Mouse (Mus musculus) kidney, embryonic 15.5 days (tissue): ENCODE measurements at regions not wholly inside any gene's neighbourhood (a gene's known extent, or its start where the extent isn't known, plus 50 kb on each side); places are given as distances from the start of the nearest gene placed in this dataset.

Experiments used
- ATAC-seq: fragments of 200-750 bp; cut with Nextera tagmentation; replicated peaks from 2 replicates; pipeline ENCODE4 v1.8.0; 2017; ENCODE audit warnings: moderate TSS enrichment; ENCODE audit not compliant: low FRiP score
- H3K27ac ChIP-seq: fragments of 300-500 bp; sonication (generic); 2 replicates; pipeline ENCODE4 v1.5.1; 2015; ENCODE audit warnings: mild to moderate bottlenecking, inconsistent platforms
- H3K27me3 ChIP-seq: fragments of 300-500 bp; sonication (generic); 2 replicates; pipeline ENCODE4 v1.6.1; 2015; ENCODE audit warnings: inconsistent platforms
- H3K36me3 ChIP-seq: fragments of 300-500 bp; sonication (generic); 2 replicates; pipeline ENCODE4 v1.6.1; 2015; ENCODE audit warnings: inconsistent platforms
- H3K4me1 ChIP-seq: fragments of 300-500 bp; sonication (generic); 2 replicates; pipeline ENCODE4 v1.6.1; 2015; ENCODE audit warnings: inconsistent platforms
- H3K4me2 ChIP-seq: fragments of 300-500 bp; sonication (generic); 2 replicates; pipeline ENCODE4 v1.6.1; 2015; ENCODE audit warnings: moderate library complexity, mild to moderate bottlenecking, inconsistent platforms
- H3K4me3 ChIP-seq: fragments of 300-500 bp; sonication (generic); replicated peaks from 2 replicates; pipeline ENCODE4 v1.5.1; 2015; ENCODE audit warnings: mild to moderate bottlenecking, inconsistent platforms
- H3K9ac ChIP-seq: fragments of 300-500 bp; sonication (generic); 2 replicates; pipeline ENCODE4 v1.6.1; 2015; ENCODE audit warnings: mild to moderate bottlenecking, inconsistent platforms
- H3K9me3 ChIP-seq: fragments of 300-500 bp; sonication (generic); replicated peaks from 2 replicates; pipeline ENCODE4 v1.6.1; 2016; ENCODE audit warnings: inconsistent platforms
- WGBS: fragments of 180-500 bp; shearing (Covaris S2); methylation state at CpG from one replicate; pipeline ENCODE4 v1.1.7; 2015; ENCODE audit warnings: mixed read lengths; 5-methylcytosine and 5-hydroxymethylcytosine counted together

GRCm38 (mm10) chr8:87268159-87268558 lies 204.2 kb downstream of the Cbln1 start:
- H3K36me3 ChIP-seq, result no peaks in the 10 kb centered on the region
- no peak overlapping the region for H3K4me3 ChIP-seq
- no peak for ATAC-seq
- peaks cover under 1% of the 10 kb centered on the region; the same call in 1 of the 2 replicates for H3K4me1 ChIP-seq
- no peak overlapping the region for H3K27ac ChIP-seq
- H3K4me2 ChIP-seq, result no peak overlapping the region
- H3K9me3 ChIP-seq, result no peaks in the 10 kb centered on the region
- no peak overlapping the region for H3K9ac ChIP-seq
- no peaks in the 10 kb centered on the region for H3K27me3 ChIP-seq

DNA sequence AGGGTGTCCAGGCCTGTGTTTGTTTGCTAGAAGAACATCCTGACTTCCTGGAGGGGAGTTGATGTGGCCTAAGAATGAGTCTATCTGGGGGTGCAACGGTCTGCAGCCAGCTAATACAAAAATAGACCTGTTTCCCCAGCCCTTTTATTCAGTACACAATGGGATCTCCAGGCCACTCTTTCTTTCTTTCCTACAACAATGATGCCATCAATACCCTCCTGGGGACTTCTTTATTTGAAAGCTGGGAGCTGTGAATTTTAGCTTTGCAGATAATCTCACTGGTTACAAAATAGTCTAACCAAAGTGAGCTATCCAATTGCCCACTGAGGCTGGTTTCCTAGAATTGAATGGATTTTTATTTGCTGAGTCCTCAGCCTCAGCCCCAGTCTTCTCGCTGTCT lies 207.4 kb downstream of the Cbln1 start:
- Histone ChIP-seq H3K4me3 (no peak overlapping the region), H3K27me3 (no peaks in the 10 kb centered on the region), H3K4me2 (no peak overlapping the region), H3K27ac (no peak overlapping the region), H3K9ac (no peak overlapping the region), H3K9me3 (no peaks in the 10 kb centered on the region), H3K36me3 (no peaks in the 10 kb centered on the region), H3K4me1 (no peaks in the 10 kb centered on the region)
- no peak for ATAC-seq
- 74% methylated on average over 2 of the region's 2 CpGs for WGBS

- H3K4me1 ChIP-seq, result no peaks in the 10 kb centered on the region
- H3K27me3 ChIP-seq, result no peaks in the 10 kb centered on the region
- no peak overlapping the region for H3K27ac ChIP-seq
- no peaks in the 10 kb centered on the region for H3K36me3 ChIP-seq
- no peaks in the 10 kb centered on the region for H3K9me3 ChIP-seq
- no peak overlapping the region for H3K4me3 ChIP-seq
- 79% methylated on average over 2 of the region's 2 CpGs for WGBS
- H3K4me2 ChIP-seq, result no peak overlapping the region
- no peak overlapping the region for H3K9ac ChIP-seq
- ATAC-seq, result no peak
Observed at GRCm38 (mm10) chr8:87260305-87260704, 212.1 kb downstream of the Cbln1 start.

GRCm38 (mm10) chr8:87242681-87243080 lies 229.7 kb downstream of the Cbln1 start:
- Histone ChIP-seq H3K4me1 (0 out of 2 replicates have a peak, but pooled peaks cover under 1% of the 10 kb centered on the region), H3K27ac (no peak overlapping the region), H3K9me3 (no peaks in the 10 kb centered on the region), H3K4me3 (no peak overlapping the region), H3K9ac (no peak overlapping the region), H3K4me2 (no peak overlapping the region), H3K36me3 (no peaks in the 10 kb centered on the region), H3K27me3 (no peaks in the 10 kb centered on the region)
- no peak for ATAC-seq
- WGBS, result 86% methylated on average over 2 of the region's 2 CpGs

DNA sequence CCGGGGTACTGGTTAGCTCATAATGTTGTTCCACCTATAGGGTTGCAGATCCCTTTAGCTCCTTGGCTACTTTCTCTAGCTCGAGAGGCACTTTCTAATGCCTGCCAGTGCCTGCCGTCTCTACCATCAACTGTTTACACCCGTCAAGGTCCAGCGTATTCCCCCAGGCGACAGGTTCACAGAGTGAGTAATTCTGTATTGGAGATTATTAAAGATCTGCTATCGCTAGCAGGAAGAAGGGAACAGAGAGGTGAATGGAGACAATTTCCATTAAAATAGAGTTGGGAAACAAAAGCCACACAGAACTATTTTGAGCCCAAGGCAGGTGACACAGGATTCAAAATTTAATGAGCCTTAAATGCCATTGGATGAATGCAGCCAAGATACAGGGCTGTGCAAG lies 235.2 kb downstream of the Cbln1 start:
- peak overlapping the region; percentile 54; the same call in 1 of the 2 replicates for H3K27ac ChIP-seq
- no peaks in the 10 kb centered on the region for H3K27me3 ChIP-seq
- H3K4me3 ChIP-seq, result no peak overlapping the region
- no peak overlapping the region for H3K9ac ChIP-seq
- no peak overlapping the region for H3K4me2 ChIP-seq
- peaks cover 37% of the 10 kb centered on the region for H3K4me1 ChIP-seq
- no peaks in the 10 kb centered on the region for H3K36me3 ChIP-seq
- ATAC-seq, result no peak
- 76% methylated on average over 7 of the region's 7 CpGs for WGBS
- no peaks in the 10 kb centered on the region for H3K9me3 ChIP-seq

DNA sequence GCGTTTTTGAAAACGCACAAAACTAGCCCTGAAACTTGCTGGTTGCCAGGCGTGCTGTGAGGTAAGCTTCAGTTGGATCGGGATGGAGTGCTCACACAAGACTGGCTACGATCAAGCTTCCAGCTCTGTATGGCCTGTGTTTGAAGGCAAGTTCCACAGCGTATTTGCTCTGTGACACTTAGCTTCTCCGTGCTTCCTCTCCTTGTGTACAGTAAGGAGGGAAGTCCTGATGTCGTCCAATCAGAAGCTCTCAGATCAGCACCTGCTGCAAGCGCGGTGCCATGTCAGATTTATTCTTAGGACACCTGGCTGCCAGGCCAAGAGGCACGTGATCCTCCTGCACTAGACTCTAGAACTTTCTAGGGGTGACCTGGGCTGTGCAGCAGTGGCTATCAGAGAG lies 236.0 kb downstream of the Cbln1 start:
- Histone ChIP-seq H3K4me1 (peaks cover 37% of the 10 kb centered on the region), H3K27me3 (no peaks in the 10 kb centered on the region), H3K27ac (0 out of 2 replicates have a peak overlapping the region, but pooled peaks have one; percentile 34), H3K4me2 (no peak overlapping the region), H3K36me3 (no peaks in the 10 kb centered on the region), H3K9me3 (no peaks in the 10 kb centered on the region), H3K4me3 (no peak overlapping the region), H3K9ac (no peak overlapping the region)
- 76% methylated on average over 11 of the region's 11 CpGs for WGBS
- ATAC-seq, result no peak

DNA sequence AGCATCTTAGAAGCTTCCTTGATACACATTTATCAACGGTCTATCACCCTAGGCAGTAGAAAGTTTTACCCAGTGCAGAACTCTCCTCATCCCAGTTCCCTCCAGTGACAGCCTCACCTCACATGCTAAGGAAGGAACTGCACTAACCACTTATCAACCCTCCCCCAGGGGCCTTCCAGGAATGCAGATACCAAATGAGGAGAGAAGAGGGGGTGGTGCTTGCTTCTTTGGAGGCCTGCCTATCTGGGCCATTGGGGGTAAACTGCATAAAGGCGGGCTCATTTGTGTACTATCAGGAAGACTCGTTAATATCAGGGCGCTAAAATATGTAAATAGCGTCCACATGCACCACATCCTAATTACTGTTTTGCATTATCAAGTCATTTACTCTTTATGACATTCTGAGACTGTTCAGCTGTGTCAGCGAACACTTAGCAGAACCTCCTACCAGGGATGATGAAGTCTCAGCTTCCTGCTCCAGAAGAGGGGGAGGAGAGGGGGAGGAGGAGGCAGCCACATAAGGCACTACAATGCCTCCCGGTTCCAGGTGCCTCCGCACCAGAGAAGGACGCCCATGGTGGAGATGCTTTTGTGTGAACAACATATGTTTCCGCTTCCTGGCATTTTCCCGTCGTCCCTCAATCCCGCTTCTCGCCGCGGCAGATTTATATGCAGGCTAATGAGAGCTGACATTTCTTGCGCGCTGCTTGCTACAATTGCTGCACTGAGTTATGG lies 236.9 kb downstream of the Cbln1 start:
- Histone ChIP-seq H3K4me1 (peaks cover 37% of the 10 kb centered on the region), H3K4me2 (peak overlapping the region; percentile 53), H3K4me3 (peak overlapping the region; percentile 25), H3K9me3 (no peaks in the 10 kb centered on the region), H3K36me3 (no peaks in the 10 kb centered on the region), H3K9ac (no peak overlapping the region), H3K27me3 (no peaks in the 10 kb centered on the region), H3K27ac (no peak overlapping the region)
- peak; percentile 44; the same call in 1 of the 2 replicates for ATAC-seq
- WGBS, result 22% methylated on average over 18 of the region's 18 CpGs

- Histone ChIP-seq H3K4me2 (peak overlapping the region; percentile 43), H3K36me3 (no peaks in the 10 kb centered on the region), H3K9ac (no peak overlapping the region), H3K9me3 (no peaks in the 10 kb centered on the region), H3K27ac (peak overlapping the region; percentile 68), H3K4me3 (no peak overlapping the region), H3K4me1 (peaks cover 37% of the 10 kb centered on the region), H3K27me3 (0 out of 2 replicates have a peak, but pooled peaks cover 5% of the 10 kb centered on the region)
- ATAC-seq, result no peak
- WGBS, result 63% methylated on average over 5 of the region's 5 CpGs
Observed at GRCm38 (mm10) chr8:87234336-87234735, 238.1 kb downstream of the Cbln1 start.

DNA sequence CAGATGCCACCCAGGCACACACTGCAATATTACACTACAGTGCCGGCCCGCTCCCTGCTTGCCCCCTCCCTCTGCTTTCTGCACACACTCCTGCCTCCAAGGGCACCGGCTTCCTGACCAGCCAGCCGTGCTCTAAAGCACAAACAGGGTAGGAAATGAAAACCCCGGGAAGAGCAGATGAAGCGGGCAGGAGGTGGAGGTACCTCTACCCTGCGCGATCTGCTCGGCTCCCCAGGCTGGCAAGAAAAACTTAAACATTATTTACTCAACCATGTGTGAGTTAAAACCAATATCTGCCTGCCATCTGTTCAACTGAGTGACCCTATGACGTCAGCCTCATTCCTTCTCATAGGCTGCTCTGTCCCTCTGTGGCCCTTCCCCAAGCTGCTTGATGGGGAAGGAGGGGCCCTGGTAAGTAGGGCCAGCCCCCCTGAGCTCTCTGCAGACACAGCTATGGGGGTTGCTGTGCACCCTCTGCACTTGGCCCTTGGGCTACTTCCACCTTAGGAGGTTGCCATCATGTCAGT lies 238.5 kb downstream of the Cbln1 start:
- H3K27me3 ChIP-seq, result 0 out of 2 replicates have a peak, but pooled peaks cover 5% of the 10 kb centered on the region
- peak; percentile 81 for ATAC-seq
- peaks cover 37% of the 10 kb centered on the region for H3K4me1 ChIP-seq
- H3K36me3 ChIP-seq, result no peaks in the 10 kb centered on the region
- no peaks in the 10 kb centered on the region for H3K9me3 ChIP-seq
- no peak overlapping the region for H3K4me3 ChIP-seq
- WGBS, result 29% methylated on average over 10 of the region's 10 CpGs
- peak overlapping the region; percentile 68 for H3K27ac ChIP-seq
- H3K9ac ChIP-seq, result no peak overlapping the region
- H3K4me2 ChIP-seq, result peak overlapping the region; percentile 43

DNA sequence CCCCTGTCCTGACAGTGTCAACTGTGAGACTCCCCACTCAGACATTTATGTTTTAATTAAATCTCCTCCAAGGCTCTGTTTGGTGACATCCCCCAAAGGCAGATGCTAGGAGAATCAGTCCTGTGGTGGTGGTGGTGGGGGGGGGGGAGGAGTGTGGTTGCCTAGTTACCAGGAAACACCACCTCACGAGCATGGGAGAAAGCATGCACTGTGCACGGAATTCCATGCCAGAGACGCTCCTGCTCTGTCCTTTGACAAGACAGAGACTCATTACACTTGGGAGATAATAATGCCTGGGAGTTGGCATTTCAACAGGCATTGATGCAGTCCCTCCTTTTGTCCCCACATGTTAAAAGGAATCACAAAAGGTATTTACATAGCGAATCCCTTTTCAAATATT lies 240.6 kb downstream of the Cbln1 start:
- H3K27me3 ChIP-seq, result 0 out of 2 replicates have a peak, but pooled peaks cover 5% of the 10 kb centered on the region
- H3K9ac ChIP-seq, result no peak overlapping the region
- no peak overlapping the region for H3K4me2 ChIP-seq
- peaks cover 34% of the 10 kb centered on the region for H3K4me1 ChIP-seq
- no peaks in the 10 kb centered on the region for H3K9me3 ChIP-seq
- no peak overlapping the region for H3K4me3 ChIP-seq
- no peaks in the 10 kb centered on the region for H3K36me3 ChIP-seq
- H3K27ac ChIP-seq, result no peak overlapping the region
- ATAC-seq, result no peak
- WGBS, result 53% methylated on average over 4 of the region's 4 CpGs

- Histone ChIP-seq H3K36me3 (no peaks in the 10 kb centered on the region), H3K9ac (no peak overlapping the region), H3K4me2 (no peak overlapping the region), H3K27ac (no peak overlapping the region), H3K4me1 (peaks cover 19% of the 10 kb centered on the region), H3K27me3 (0 out of 2 replicates have a peak, but pooled peaks cover 5% of the 10 kb centered on the region), H3K4me3 (no peak overlapping the region), H3K9me3 (no peaks in the 10 kb centered on the region)
- WGBS, result 84% methylated on average over 4 of the region's 4 CpGs
- no peak for ATAC-seq
Observed at GRCm38 (mm10) chr8:87230096-87230495, 242.3 kb downstream of the Cbln1 start.

GRCm38 (mm10) chr8:87229182-87229581 lies 243.2 kb downstream of the Cbln1 start:
- Histone ChIP-seq H3K36me3 (no peaks in the 10 kb centered on the region), H3K27ac (no peak overlapping the region), H3K4me2 (no peak overlapping the region), H3K9ac (no peak overlapping the region), H3K9me3 (no peaks in the 10 kb centered on the region), H3K4me3 (no peak overlapping the region), H3K27me3 (0 out of 2 replicates have a peak, but pooled peaks cover 5% of the 10 kb centered on the region), H3K4me1 (peaks cover 11% of the 10 kb centered on the region)
- WGBS, result 87% methylated on average over 6 of the region's 6 CpGs
- no peak for ATAC-seq
